Mouse (Mus musculus) erythroblast, embryonic 14.5 days (primary cell): ENCODE data around the gene Olfr944. TPM values are rescaled to one million over a fixed set of nuclear protein-coding genes. Genes with fewer than 3 reads are reported as not detected.

ENCODE experiments used
- H3K27me3 ChIP-seq: 2 replicates; pipeline ENCODE4 v1.6.1; 2012; ENCODE audit warnings: inconsistent platforms; ENCODE audit not compliant: control insufficient read depth
- H3K36me3 ChIP-seq: 2 replicates; pipeline ENCODE4 v1.6.1; 2012; ENCODE audit warnings: mild to moderate bottlenecking, inconsistent platforms; ENCODE audit not compliant: control insufficient read depth
- H3K4me1 ChIP-seq: 2 replicates; pipeline ENCODE4 v1.6.1; 2012; ENCODE audit warnings: inconsistent platforms; ENCODE audit not compliant: control insufficient read depth
- H3K4me3 ChIP-seq: replicated peaks from 2 replicates; pipeline ENCODE3; 2012; ENCODE audit warnings: moderate library complexity, mild to moderate bottlenecking, inconsistent platforms
- H3K9me3 ChIP-seq: 2 replicates; pipeline ENCODE4 v1.6.1; 2012; ENCODE audit warnings: low read length, inconsistent platforms, mixed read lengths; ENCODE audit not compliant: control insufficient read depth
- GATA1 ChIP-seq: IDR thresholded peaks from 2 replicates; pipeline ENCODE4 v1.6.1; 2012; ENCODE audit warnings: low read length, inconsistent platforms, mixed read lengths
- TAL1 ChIP-seq: IDR thresholded peaks from 3 replicates; pipeline ENCODE4 v1.6.1; 2012; ENCODE audit warnings: low read length, inconsistent platforms, mixed read lengths
- polyA plus RNA-seq: library from polyadenylated mRNA; stranded (reverse); fragments of >175 nt; gene quantifications from 2 replicates; pipeline ENCODE4 v1.2.3, GENCODE M21; 2012

The Olfr944 gene
- not detected in 2 replicates for polyA plus RNA-seq

DNA sequence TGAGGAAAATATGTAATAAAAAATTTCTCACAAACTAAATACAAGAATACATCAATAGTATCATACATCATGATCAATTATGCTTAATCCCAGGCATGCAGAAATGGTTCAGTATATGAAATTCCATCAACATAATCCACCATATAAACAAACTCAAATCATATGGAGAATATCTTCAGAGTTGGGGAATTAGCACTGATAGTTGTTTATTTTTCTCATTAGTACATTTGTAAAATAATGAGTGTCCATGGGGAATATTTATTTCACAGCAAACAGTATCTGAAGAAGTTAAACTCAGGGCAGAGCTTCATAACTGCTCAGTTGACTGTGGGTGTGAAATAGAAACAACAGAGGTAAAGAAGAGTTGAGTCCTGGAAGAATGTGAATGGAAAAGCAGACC is at the start of gene Olfr944:
Olfr944 (plus strand) TSS at position 301 of the 400 bp plus-strand sequence.
- Histone ChIP-seq H3K9me3 (no peaks in the 10 kb centered on the region), H3K4me1 (no peaks in the 10 kb centered on the region), H3K4me3 (no peak within 1 kb of the TSS), H3K36me3 (no peaks in the 10 kb centered on the region), H3K27me3 (no peaks in the 10 kb centered on the region)
- no peak for TF ChIP-seq TAL1
- no peak for TF ChIP-seq GATA1

GRCm38 (mm10) chr9:39152401-39152800 is 49.3 kb upstream of the Olfr944 start:
- no peak for TF ChIP-seq GATA1
- no peak for TF ChIP-seq TAL1
- Histone ChIP-seq H3K36me3 (no peaks in the 10 kb centered on the region), H3K4me1 (no peaks in the 10 kb centered on the region), H3K27me3 (no peaks in the 10 kb centered on the region), H3K4me3 (no peak overlapping the region), H3K9me3 (no peaks in the 10 kb centered on the region; the same call in 1 of the 2 replicates)

- Histone ChIP-seq H3K4me3 (no peak within 1 kb of the TSS), H3K36me3 (no peaks in the 10 kb centered on the region), H3K4me1 (no peaks in the 10 kb centered on the region), H3K27me3 (no peaks in the 10 kb centered on the region), H3K9me3 (peaks cover 11% of the 10 kb centered on the region)
- no peak for TF ChIP-seq GATA1
- no peak for TF ChIP-seq TAL1
Measured at GRCm38 (mm10) chr9:39166004-39166403, 35.7 kb upstream of the Olfr944 start, which contains the start of gene Olfr943. Gene Olfr943 (plus strand): TSS chr9:39166304.

- no peaks in the 10 kb centered on the region for H3K9me3 ChIP-seq
- no peaks in the 10 kb centered on the region for H3K36me3 ChIP-seq
- H3K4me1 ChIP-seq: no peaks in the 10 kb centered on the region
- H3K27me3 ChIP-seq: no peaks in the 10 kb centered on the region
- no peak for TF ChIP-seq TAL1
- TF ChIP-seq GATA1: no peak
- H3K4me3 ChIP-seq: no peak within 1 kb of the TSS
Measured at GRCm38 (mm10) chr9:39249894-39250293, 48.2 kb downstream of the Olfr944 start, which contains the start of gene Olfr1537. Gene Olfr1537 (minus strand): TSS chr9:39249994.

Other genes starting within 250 kb of the Olfr944 start
- not detected in 2 replicates for gene Olfr933, start 229.6 kb upstream of the Olfr944 start, polyA plus RNA-seq
- gene Olfr934, start 213.6 kb upstream of the Olfr944 start, polyA plus RNA-seq: not detected in 2 replicates
- not detected in 2 replicates for gene Olfr935, start 202.2 kb upstream of the Olfr944 start, polyA plus RNA-seq
- 0.02 TPM in 1 of 2 replicates, not detected in the other for gene Olfr146, start 178.5 kb upstream of the Olfr944 start, polyA plus RNA-seq
- gene Olfr937, start 137.0 kb upstream of the Olfr944 start, polyA plus RNA-seq: not detected in 2 replicates
- gene Olfr938, start 123.0 kb upstream of the Olfr944 start, polyA plus RNA-seq: not detected in 2 replicates
- gene Olfr27, start 73.8 kb upstream of the Olfr944 start, polyA plus RNA-seq: not detected in 2 replicates
- gene Olfr943, start 35.6 kb upstream of the Olfr944 start, polyA plus RNA-seq: not detected in 2 replicates
- not detected in 2 replicates for gene Olfr1537, start 48.1 kb downstream of the Olfr944 start, polyA plus RNA-seq
- not detected in 2 replicates for gene Olfr945, start 74.9 kb downstream of the Olfr944 start, polyA plus RNA-seq
- gene Olfr948, start 124.1 kb downstream of the Olfr944 start, polyA plus RNA-seq: not detected in 2 replicates
- gene Olfr951, start 185.5 kb downstream of the Olfr944 start, polyA plus RNA-seq: not detected in 2 replicates
- gene Olfr952, start 225.2 kb downstream of the Olfr944 start, polyA plus RNA-seq: not detected in 2 replicates